Mouse (Mus musculus) CH12.LX (cell line): ENCODE measurements around the gene 9330182L06Rik. TPM values are rescaled to one million over a fixed set of nuclear protein-coding genes. Genes with fewer than 3 reads are reported as not detected.

Experiments used
- DNase-seq: peaks from one replicate; pipeline ENCODE4 v3.0.0-alpha.2; 2013; ENCODE audit errors: extremely low read depth
- H3K27ac ChIP-seq: 2 replicates; pipeline ENCODE4 v1.5.1; 2012; ENCODE audit warnings: low read depth, mild to moderate bottlenecking, control low read depth, moderate library complexity; ENCODE audit not compliant: insufficient read depth
- H3K27me3 ChIP-seq: replicated peaks from 2 replicates; pipeline ENCODE3; 2012; ENCODE audit warnings: inconsistent platforms
- H3K36me3 ChIP-seq, 2 experiments: replicated peaks in 1 of 2; 2 replicates each; pipeline versions ENCODE3 to v1.6.1; 2012; ENCODE audit warnings: inconsistent platforms in 1 of 2, low read length in 1 of 2, mild to moderate bottlenecking in 1 of 2, mixed read lengths in 1 of 2, moderate library complexity in 1 of 2; ENCODE audit not compliant: control insufficient read depth in 1 of 2, insufficient read depth in 1 of 2
- H3K4me1 ChIP-seq, 2 experiments: 2 replicates each; pipeline ENCODE4 v1.6.1; 2012; ENCODE audit warnings: inconsistent platforms in 1 of 2, moderate library complexity in 1 of 2; ENCODE audit not compliant: insufficient read depth in 2 of 2, control insufficient read depth in 1 of 2
- H3K4me2 ChIP-seq: 2 replicates; pipeline ENCODE4 v1.6.1; 2012; ENCODE audit warnings: low read depth, mild to moderate bottlenecking, control low read depth; ENCODE audit not compliant: poor library complexity, insufficient read depth, severe bottlenecking
- H3K4me3 ChIP-seq, 3 experiments: fragments of 150-350 bp in 1 of 3; sonication (generic) in 1 of 3; replicated peaks in 1 of 3; 2 replicates each; pipeline versions ENCODE3 to v1.5.1; 2011 to 2012; ENCODE audit warnings: low read depth in 2 of 3, low read length in 2 of 3, mild to moderate bottlenecking in 2 of 3, moderate library complexity in 2 of 3, control low read depth in 1 of 3, improper control_type of control experiment in 1 of 3, inconsistent platforms in 1 of 3, mixed read lengths in 1 of 3; ENCODE audit not compliant: poor library complexity in 1 of 3
- H3K79me2 ChIP-seq: replicated peaks from 2 replicates; pipeline ENCODE4 v1.6.1; 2012; ENCODE audit warnings: mild to moderate bottlenecking, moderate library complexity; ENCODE audit not compliant: control insufficient read depth, poor library complexity, insufficient read depth, severe bottlenecking; ENCODE audit errors: extremely low read depth
- H3K9ac ChIP-seq: 2 replicates; pipeline ENCODE4 v1.6.1; 2012; ENCODE audit warnings: low read depth, mild to moderate bottlenecking, control low read depth, moderate library complexity; ENCODE audit not compliant: insufficient read depth
- H3K9me3 ChIP-seq: replicated peaks from 2 replicates; pipeline ENCODE3; 2012; ENCODE audit warnings: low read length, inconsistent platforms, mixed read lengths
- BHLHE40 ChIP-seq: IDR thresholded peaks from 2 replicates; pipeline ENCODE4 v1.6.1; 2011; ENCODE audit warnings: mild to moderate bottlenecking, low read depth, low read length, improper control_type of control experiment
- CHD1 ChIP-seq: IDR thresholded peaks from 2 replicates; pipeline ENCODE4 v1.6.1; 2012; ENCODE audit warnings: low read depth, low read length, improper control_type of control experiment, inconsistent platforms
- CTCF ChIP-seq, 2 experiments: IDR thresholded peaks in 1 of 2; conservative IDR thresholded peaks in 1 of 2; 2 replicates each; pipeline ENCODE4 v1.5.1; 2011 to 2012; ENCODE audit warnings: low read depth in 2 of 2, low read length in 2 of 2, improper control_type of control experiment in 1 of 2, inconsistent platforms in 1 of 2, mild to moderate bottlenecking in 1 of 2, moderate library complexity in 1 of 2
- E2F4 ChIP-seq: IDR thresholded peaks from 2 replicates; pipeline ENCODE4 v1.6.1; 2011; ENCODE audit warnings: low read depth, low read length, improper control_type of control experiment; ENCODE audit not compliant: insufficient replicate concordance
- ELF1 ChIP-seq: IDR thresholded peaks from 2 replicates; pipeline ENCODE4 v1.6.1; 2014; ENCODE audit warnings: low read depth, mild to moderate bottlenecking, inconsistent platforms, low read length, improper control_type of control experiment
- EP300 ChIP-seq: IDR thresholded peaks from 2 replicates; pipeline ENCODE4 v1.6.1; 2011; ENCODE audit warnings: low read length, improper control_type of control experiment
- ETS1 ChIP-seq: conservative IDR thresholded peaks from 2 replicates; pipeline ENCODE4 v1.6.1; 2012; ENCODE audit warnings: low read depth, mild to moderate bottlenecking, inconsistent platforms, low read length, improper control_type of control experiment, moderate library complexity
- GABPA ChIP-seq: IDR thresholded peaks from 2 replicates; pipeline ENCODE4 v1.6.1; 2012; ENCODE audit warnings: low read depth, low read length, improper control_type of control experiment, inconsistent platforms; ENCODE audit not compliant: insufficient replicate concordance
- IRF4 ChIP-seq: IDR thresholded peaks from 2 replicates; pipeline ENCODE4 v1.6.1; 2014; ENCODE audit warnings: low read depth, mild to moderate bottlenecking, inconsistent platforms, low read length, improper control_type of control experiment
- MAFK ChIP-seq: IDR thresholded peaks from 2 replicates; pipeline ENCODE4 v1.6.1; 2011; ENCODE audit warnings: low read length, improper control_type of control experiment; ENCODE audit not compliant: insufficient replicate concordance
- MAZ ChIP-seq: IDR thresholded peaks from 2 replicates; pipeline ENCODE4 v1.6.1; 2012; ENCODE audit warnings: low read depth, mild to moderate bottlenecking, inconsistent platforms, low read length, improper control_type of control experiment, moderate library complexity
- MEF2A ChIP-seq: IDR thresholded peaks from 2 replicates; pipeline ENCODE4 v1.6.1; 2014; ENCODE audit warnings: low read depth, mild to moderate bottlenecking, inconsistent platforms, low read length, improper control_type of control experiment, borderline replicate concordance
- MYC ChIP-seq: IDR thresholded peaks from 2 replicates; pipeline ENCODE4 v1.6.1; 2011; ENCODE audit warnings: low read depth, mild to moderate bottlenecking, improper control_type of control experiment, low read length
- NELFE ChIP-seq: IDR thresholded peaks from 2 replicates; pipeline ENCODE4 v1.6.1; 2011; ENCODE audit warnings: low read depth, low read length, improper control_type of control experiment
- PAX5 ChIP-seq: IDR thresholded peaks from 2 replicates; pipeline ENCODE4 v1.6.1; 2012; ENCODE audit warnings: low read length, inconsistent platforms, mixed read lengths
- POLR2AphosphoS2 ChIP-seq: IDR thresholded peaks from 2 replicates; pipeline ENCODE4 v1.6.1; 2011; ENCODE audit warnings: low read depth, low read length, improper control_type of control experiment
- RAD21 ChIP-seq: IDR thresholded peaks from 2 replicates; pipeline ENCODE4 v1.6.1; 2011; ENCODE audit warnings: low read depth, mild to moderate bottlenecking, low read length, improper control_type of control experiment, moderate library complexity
- RCOR1 ChIP-seq: conservative IDR thresholded peaks from 2 replicates; pipeline ENCODE4 v1.6.1; 2012; ENCODE audit warnings: low read depth, mild to moderate bottlenecking, inconsistent platforms, low read length, improper control_type of control experiment
- SIN3A ChIP-seq: IDR thresholded peaks from 2 replicates; pipeline ENCODE4 v1.6.1; 2012; ENCODE audit warnings: low read length, improper control_type of control experiment, inconsistent platforms
- SMC3 ChIP-seq: IDR thresholded peaks from 2 replicates; pipeline ENCODE4 v1.6.1; 2011; ENCODE audit warnings: low read depth, low read length, improper control_type of control experiment
- TBP ChIP-seq: conservative IDR thresholded peaks from 2 replicates; pipeline ENCODE4 v1.6.1; 2011; ENCODE audit warnings: low read depth, low read length, improper control_type of control experiment
- TCF12 ChIP-seq: IDR thresholded peaks from 2 replicates; pipeline ENCODE4 v1.6.1; 2014; ENCODE audit warnings: low read depth, mild to moderate bottlenecking, inconsistent platforms, low read length, improper control_type of control experiment
- USF1 ChIP-seq: IDR thresholded peaks from 2 replicates; pipeline ENCODE4 v1.6.1; 2014; ENCODE audit warnings: low read depth, mild to moderate bottlenecking, inconsistent platforms, low read length, improper control_type of control experiment
- ZKSCAN1 ChIP-seq: IDR thresholded peaks from 2 replicates; pipeline ENCODE4 v1.6.1; 2012; ENCODE audit warnings: low read depth, inconsistent platforms, low read length, improper control_type of control experiment, borderline replicate concordance
- ZNF384 ChIP-seq: IDR thresholded peaks from 2 replicates; pipeline ENCODE4 v1.6.1; 2012; ENCODE audit warnings: low read depth, low read length, improper control_type of control experiment, inconsistent platforms
- dilution Hi-C: fragments of 300-500 bp; cut with MboI; formaldehyde crosslinking; loops from 2 replicates; pipeline ENCODE4 v1.14.3; 2020; ENCODE audit warnings: low sequenced_read_pairs; ENCODE audit not compliant: extremely low pct_unique_long_range_greater_than_20kb, extremely low pct_ligation_motif_present
- in situ Hi-C: fragments of 300-500 bp; cut with MboI; formaldehyde crosslinking; loops from 3 replicates; pipeline ENCODE4 v1.14.3; 2019; ENCODE audit warnings: low sequenced_read_pairs, low pct_ligation_motif_present, low pct_unique_long_range_greater_than_20kb, mixed read lengths
- polyA plus RNA-seq: library from polyadenylated mRNA; unstranded; fragments of >175 nt; gene quantifications from 2 replicates; pipeline ENCODE4 v1.2.1, GENCODE M21; 2012; ENCODE audit warnings: low read depth; ENCODE audit not compliant: insufficient read length
- total RNA-seq, 2 experiments: library from RNA; depleted of rRNA; stranded (reverse); fragments of 300-350 nt in 1 of 2; fragments of >200 nt in 1 of 2; gene quantifications; 2 replicates each; pipeline ENCODE4 v1.2.3; 2012 to 2014

The 9330182L06Rik gene
- total and polyA plus RNA-seq, 3 experiments, result not detected

DNA sequence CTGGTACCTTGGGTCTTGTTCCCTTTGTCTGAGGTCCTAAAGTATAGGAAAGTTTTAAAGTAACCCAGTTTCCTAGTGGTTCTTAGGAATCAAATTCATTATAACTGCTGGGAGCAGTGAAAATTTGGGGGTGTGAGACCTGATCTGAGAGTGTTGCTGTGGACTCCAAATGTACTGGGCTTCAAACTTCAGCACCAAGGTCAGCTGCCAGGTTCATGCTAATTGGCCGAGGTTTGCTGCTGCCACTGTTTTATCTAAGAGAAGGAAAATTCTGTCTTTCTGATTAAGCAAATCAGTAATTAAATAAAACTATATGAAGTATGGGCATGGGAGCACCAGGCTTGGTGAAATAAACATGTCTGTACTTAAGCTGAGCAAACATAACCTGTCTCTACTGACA is 180.2 kb downstream of the 9330182L06Rik start:
- H3K4me3 ChIP-seq, result no peak overlapping the region
- no peaks in the 10 kb centered on the region for H3K4me1 ChIP-seq
- no peak overlapping the region for H3K9ac ChIP-seq
- no peaks in the 10 kb centered on the region for H3K36me3 ChIP-seq
- H3K4me2 ChIP-seq, result no peak overlapping the region
- peak; percentile 21 for DNase-seq
- in situ Hi-C loops, result no loop called here
- no peaks in the 10 kb centered on the region for H3K27me3 ChIP-seq
- no peak for TF ChIP-seq CTCF (conservative IDR thresholded peaks at IDR 0.05 in 1 of 2, IDR thresholded peaks at IDR 0.05 in 1 of 2; ENCODE audit: low read depth in 2 of 2, low read length in 2 of 2)
- TF ChIP-seq RAD21, result no peak
- no peak for TF ChIP-seq SMC3
- no peak for TF ChIP-seq USF1
- no peak for TF ChIP-seq IRF4
- TF ChIP-seq E2F4, result no peak
- TF ChIP-seq PAX5, result no peak
- TF ChIP-seq POLR2AphosphoS2, result no peak
- no peak for TF ChIP-seq CHD1
- TF ChIP-seq MYC, result no peak
- TF ChIP-seq RCOR1, result no peak
- TF ChIP-seq MAFK, result no peak
- no peak for TF ChIP-seq MAZ
- no peak for TF ChIP-seq ETS1
- H3K9me3 ChIP-seq, result no peaks in the 10 kb centered on the region
- H3K79me2 ChIP-seq, result no peaks in the 10 kb centered on the region
- no peak overlapping the region for H3K27ac ChIP-seq
- dilution Hi-C loops, result no loop called here

DNA sequence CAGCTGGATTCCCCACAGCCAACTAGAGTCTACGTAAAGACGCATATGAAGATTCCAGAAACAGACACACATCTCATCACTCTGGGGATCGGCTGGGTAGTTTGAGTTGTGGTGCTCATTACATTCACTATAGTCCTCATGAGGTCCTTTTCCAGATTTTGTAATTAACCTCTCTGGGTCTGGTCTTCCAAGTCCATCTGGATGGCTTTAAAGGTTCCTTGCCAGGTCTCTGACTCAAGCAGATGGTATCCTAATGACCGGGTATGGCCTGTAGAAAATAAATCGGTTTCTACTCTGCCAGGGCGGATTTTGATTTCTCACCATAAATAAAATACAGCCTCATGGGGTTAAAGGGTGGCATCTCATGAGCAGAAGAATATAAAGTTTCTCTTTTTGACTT is 183.0 kb downstream of the 9330182L06Rik start:
- DNase-seq, result no peak
- Histone ChIP-seq H3K4me1 (no peaks in the 10 kb centered on the region), H3K36me3 (no peaks in the 10 kb centered on the region), H3K79me2 (no peaks in the 10 kb centered on the region), H3K27me3 (no peaks in the 10 kb centered on the region), H3K4me2 (no peak overlapping the region), H3K27ac (no peak overlapping the region), H3K9ac (no peak overlapping the region), H3K9me3 (no peaks in the 10 kb centered on the region), H3K4me3 (no peak overlapping the region)
- in situ Hi-C loops (no loop called here), dilution Hi-C loops (no loop called here)
- no peak for TF ChIP-seq EP300
- no peak for TF ChIP-seq NELFE
- no peak for TF ChIP-seq SMC3
- TF ChIP-seq SIN3A, result no peak
- no peak for TF ChIP-seq GABPA
- TF ChIP-seq BHLHE40, result no peak
- no peak for TF ChIP-seq ZNF384
- TF ChIP-seq PAX5, result no peak
- no peak for TF ChIP-seq CHD1
- no peak for TF ChIP-seq ELF1
- TF ChIP-seq MEF2A, result no peak
- TF ChIP-seq ZKSCAN1, result no peak
- no peak for TF ChIP-seq TCF12
- TF ChIP-seq TBP, result no peak
- TF ChIP-seq RAD21, result no peak
